Mouse (Mus musculus) ovary, adult 18-20 months (tissue): ENCODE results near the gene Gm17428.
A peak's percentile ranks its signal among the peaks of the same experiment; 100 is the strongest.

Source experiments
- DNase-seq: peaks from one replicate; pipeline ENCODE4 v3.0.0; 2022; ENCODE audit warnings: low spot score, mixed read lengths

Gene Gm17428

DNA sequence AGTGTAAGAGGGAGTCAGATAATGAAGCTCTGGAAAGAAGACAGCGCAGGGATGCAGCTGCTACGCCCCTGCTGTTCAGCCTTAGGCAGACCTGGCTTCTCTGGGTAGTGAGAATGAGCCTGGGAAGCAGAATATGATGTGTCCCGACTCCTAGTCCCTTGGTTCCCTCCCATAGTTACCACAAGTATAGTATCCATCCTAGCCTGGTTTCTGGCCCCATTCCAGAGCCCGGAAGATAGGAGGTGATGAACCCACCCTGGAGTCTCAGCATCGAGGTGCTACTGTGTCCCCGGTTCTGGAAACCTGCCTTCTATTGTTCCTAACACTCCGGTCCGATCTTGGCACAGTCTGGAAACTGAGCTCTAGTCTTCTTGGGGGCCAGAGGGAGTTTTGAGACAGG, 31.7 kb downstream of the Gm17428 start:
- DNase-seq = no peak

DNA sequence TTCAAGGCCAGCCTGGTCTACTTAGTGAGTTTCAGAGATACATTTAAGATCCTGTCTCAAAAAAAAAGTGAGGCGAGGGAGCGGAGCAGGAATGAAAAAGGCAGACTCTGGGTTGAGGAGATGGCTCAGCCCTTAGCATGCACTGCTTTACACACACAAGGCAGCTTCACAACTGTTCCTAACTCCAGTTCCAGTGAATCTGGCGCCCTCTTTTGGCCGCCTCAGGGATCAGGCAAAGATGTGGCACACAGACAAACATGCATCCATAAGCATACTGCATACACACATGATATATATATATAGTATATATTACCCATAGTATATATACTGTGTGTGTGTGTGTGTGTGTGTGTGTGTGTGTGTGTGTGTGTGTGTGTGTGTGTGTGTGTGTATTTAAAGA, 34.4 kb downstream of the Gm17428 start:
- DNase-seq = no peak

DNA sequence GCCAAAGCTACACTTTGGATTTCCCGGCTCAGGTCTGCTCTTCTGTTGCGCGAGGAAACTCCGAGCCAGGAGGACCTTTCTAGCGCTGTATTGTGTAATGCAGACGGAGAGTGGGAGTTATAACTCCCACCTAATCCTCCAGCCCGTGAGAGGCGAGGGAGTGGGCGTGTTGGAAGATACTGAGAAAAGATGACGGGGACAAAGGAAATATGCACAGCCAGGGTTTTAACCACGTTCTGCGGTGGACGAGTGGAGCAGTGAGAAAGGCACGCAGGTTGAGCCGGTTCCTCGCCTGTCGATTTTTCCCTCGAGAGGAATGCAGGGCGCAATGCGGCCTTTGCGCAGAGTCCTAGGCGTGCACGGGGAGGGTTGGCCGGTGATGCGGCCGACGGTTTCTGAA, 37.9 kb downstream of the Gm17428 start:
- no peak for DNase-seq

DNA sequence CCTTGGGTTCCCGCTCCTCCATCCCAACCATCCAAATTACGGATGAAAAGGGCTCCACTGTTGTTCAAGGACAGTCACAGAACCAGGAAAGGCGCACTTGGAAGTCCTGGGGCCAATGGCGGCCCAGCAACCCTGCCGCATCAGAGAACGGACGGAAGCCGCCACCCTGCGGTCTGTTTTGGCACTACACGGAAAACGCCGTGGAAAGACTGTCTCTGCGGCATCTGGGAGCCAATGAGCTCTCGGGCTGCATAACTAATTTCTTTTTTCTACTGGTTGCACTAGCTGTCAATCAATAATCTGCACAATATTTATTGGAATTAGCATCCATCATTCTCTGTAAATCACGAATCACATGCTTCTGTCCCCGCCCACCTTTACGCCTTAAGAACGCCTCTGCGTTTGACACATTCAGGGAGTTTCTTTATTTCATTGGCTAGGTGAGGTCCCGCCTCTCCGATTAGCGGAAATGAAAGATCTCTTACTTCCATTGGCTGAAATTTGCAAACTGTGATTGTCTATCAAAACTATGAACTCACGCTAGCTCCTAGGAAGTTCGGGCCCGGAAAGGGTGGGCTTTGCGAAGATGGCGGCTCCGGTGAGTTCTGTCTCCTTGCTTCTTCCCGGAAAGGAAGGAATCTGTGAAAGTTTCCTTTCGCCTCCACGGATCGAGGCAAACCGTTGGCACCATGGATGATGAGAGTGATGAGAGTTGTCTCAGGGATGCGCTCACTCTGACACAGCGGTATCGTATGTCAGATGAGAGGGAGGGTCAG, 38.4 kb downstream of the Gm17428 start, which contains the start of gene Ngdn:
Gene Ngdn, plus strand, starts transcription at position 464 of the 776 bp plus-strand sequence.
- peak; percentile 96 for DNase-seq

DNA sequence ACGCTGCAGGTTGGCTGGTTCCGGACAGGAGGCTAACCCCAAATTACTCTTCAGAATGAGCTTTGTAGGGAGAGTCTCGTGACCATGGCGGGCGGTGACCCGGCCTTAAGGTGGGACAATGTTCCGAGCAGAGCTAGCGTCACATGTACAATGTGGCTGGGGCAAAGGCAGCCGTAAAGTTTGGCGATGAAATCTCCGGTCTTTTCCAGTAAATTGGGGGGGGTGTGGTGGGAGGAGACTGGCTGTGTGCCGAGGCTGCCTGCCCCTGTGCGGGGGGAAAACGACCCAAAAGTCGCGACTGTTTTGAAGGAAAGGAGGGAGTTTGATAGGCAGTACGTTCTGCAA, 39.0 kb downstream of the Gm17428 start:
- DNase-seq = no peak

DNA sequence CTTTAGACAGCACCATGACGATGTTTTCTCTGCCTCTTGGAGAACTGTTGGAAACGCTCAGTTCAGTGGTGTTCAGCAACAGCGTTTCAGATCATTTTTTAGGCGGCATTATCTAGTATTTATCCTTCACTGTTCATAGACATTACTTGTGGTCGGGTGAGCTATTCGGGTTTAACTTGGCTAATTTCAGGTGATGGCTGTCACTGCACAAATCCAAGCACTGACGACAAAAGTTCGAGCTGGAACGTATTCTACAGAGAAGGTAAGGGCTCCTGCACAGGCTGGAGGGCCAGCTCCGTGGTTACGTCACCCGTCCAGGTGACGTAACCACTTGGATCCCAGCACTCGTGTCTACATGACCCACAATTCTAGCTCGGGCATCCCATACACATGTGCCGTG, 40.1 kb downstream of the Gm17428 start:
- no peak for DNase-seq

DNA sequence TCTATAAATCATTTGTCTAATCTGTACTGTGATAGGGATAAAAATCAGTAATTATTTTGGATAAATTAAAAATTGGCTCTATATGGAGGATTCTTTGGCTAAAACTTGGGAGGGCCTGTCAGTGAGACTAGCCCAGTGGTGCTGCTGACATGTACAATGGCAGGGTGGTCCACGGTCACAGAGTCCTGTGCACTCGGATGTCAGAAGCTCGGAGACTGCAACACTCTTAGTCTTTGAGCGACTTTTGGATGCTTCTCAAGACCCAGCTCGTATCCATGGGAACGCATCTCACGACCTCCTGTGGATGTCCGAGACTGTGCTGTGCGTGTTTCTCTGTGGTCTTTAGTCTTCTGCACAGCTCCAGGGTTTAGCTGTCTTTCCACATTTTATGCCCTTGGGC, 43.7 kb downstream of the Gm17428 start:
- no peak for DNase-seq

DNA sequence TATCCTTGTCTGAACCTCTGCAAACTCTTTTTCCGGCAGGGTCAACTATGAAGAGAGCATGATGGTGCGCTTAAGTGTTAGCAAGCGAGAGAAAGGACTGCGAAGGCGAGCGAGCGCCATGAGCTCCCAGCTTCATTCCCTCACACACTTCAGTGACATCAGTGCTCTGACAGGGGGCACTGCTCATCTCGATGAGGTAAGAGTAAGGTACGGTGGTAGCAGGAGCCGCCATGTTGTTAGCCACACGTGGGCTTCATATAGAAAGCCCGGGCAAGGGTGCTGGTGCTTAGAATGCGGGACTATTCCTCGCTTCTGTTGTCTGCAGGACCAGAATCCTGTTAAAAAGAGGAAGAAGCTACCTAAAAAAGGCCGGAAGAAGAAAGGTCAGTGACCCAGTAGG, 46.3 kb downstream of the Gm17428 start:
- no peak for DNase-seq

DNA sequence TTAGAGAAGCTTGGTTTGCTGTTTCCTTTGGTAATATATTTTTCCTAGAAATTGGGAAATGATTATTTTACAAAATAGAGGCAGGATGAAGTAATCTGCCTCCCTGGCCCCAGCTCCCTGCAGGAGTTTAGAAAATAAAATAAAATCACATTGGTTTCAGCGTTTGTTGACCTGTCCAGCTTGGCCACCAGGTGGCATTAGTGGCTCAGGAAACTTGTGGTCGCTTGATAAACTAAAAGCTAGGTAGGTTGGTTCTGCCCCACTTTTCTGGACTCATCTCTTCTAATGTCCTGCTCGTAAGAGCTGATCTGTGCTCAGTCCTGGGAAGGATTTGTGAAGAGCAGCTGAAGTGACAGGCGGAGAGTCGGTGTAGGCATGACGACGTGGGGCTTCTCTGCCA, 47.5 kb downstream of the Gm17428 start:
- DNase-seq = peak; percentile 24

DNA sequence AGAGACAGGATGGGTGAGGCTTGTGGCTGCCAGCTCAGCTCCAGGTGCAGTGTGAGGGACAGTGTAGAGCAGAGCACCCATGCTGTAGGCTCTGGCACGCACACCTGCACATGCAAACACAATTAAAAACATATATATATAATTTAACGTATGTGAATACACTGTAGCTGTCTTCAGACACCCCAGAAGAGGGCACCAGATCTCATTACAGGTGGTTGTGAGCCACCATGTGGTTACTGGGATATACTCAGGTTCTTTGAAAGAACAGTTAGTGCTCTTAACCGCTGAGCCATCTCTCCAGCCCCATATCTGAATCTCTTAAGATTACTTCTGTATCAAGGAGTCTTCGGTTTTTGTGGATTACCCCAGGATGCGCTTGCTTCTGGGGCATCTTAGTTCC, 48.8 kb downstream of the Gm17428 start:
- DNase-seq = no peak
